Mouse (Mus musculus): ENCODE data around the gene Zfpm1. TPM values are rescaled to one million over a fixed set of nuclear protein-coding genes. Genes with fewer than 3 reads are reported as not detected.

Gene Zfpm1
- polyA plus RNA-seq, 1 experiment = 26.0 TPM

GRCm38 (mm10) chr8:122295389-122295788 lies 13.4 kb downstream of the Zfpm1 start:
- no peak for DNase-seq (ENCODE audit: extremely low spot score in 1 of 2, low spot score in 1 of 2)

GRCm38 (mm10) chr8:122296173-122297001 lies 14.4 kb downstream of the Zfpm1 start:
- peak in 1 of 2 experiments; percentile 30 for DNase-seq (ENCODE audit: extremely low spot score in 1 of 2, low spot score in 1 of 2)

- no peak for DNase-seq (ENCODE audit: extremely low spot score in 1 of 2, low spot score in 1 of 2)
Observed at GRCm38 (mm10) chr8:122299581-122300254, 17.8 kb downstream of the Zfpm1 start.

DNA sequence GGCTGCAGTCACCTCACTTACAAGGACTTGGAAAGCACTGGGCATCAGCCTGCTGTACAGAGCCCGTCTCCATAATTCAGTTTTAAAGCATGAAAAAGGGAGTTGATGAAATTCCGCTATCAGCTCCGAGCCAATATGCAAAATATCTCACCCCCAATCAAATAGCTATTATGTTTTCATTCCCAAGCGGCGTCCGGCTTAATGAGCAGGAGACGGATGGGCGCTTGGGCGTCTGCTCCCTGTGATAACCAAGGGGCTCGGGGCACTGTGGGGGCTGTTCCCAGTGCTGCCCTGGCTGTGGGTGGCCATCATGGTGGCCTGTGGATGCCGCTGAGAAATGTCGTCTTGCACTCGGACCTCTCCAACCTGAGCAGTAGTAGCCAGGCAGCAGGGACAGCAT lies 19.1 kb downstream of the Zfpm1 start:
- DNase-seq (ENCODE audit: extremely low spot score in 1 of 2, low spot score in 1 of 2) = no peak

GRCm38 (mm10) chr8:122301866-122302265 lies 19.9 kb downstream of the Zfpm1 start:
- no peak for DNase-seq (ENCODE audit: extremely low spot score in 1 of 2, low spot score in 1 of 2)

DNA sequence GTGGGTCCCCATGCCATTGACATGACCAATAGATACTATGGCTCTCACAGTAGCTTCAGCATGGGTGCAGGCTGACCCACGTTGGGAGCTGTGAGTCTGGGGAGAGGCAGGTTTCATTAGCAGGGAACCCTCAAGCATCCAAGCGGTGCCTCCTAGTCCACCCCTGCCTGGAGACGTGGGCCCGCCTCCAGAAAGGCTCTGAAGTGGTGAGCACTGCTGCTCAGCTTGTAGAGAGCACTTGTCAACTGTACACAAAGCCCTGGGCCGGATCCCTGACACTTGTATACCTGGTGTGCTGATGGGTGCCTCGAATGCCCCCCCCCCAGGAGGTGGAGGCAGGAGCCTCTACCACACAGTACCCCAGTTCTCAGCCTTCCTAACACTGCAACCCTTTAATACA lies 21.5 kb downstream of the Zfpm1 start:
- no peak for DNase-seq (ENCODE audit: extremely low spot score in 1 of 2, low spot score in 1 of 2)

DNA sequence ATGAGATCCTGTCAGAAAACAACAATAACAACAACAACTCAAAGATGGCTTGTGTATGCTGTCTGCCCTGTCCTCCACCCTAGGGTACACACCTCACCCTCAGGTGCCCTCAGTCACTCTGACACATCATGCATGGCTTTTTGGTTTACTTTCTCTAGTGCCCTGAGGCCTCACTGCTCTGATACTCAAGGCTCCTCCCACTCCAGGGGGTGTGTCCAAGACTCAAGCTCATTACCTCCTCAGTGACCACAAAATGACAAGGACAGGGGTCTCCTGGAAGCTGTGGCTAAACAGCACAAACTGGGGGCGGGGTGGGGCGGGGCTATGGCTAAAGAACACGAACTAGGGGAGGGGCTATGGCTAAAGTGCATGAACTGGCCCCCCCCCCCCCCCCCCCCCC lies 22.1 kb downstream of the Zfpm1 start:
- DNase-seq (ENCODE audit: extremely low spot score in 1 of 2, low spot score in 1 of 2) = no peak

- no peak for DNase-seq (ENCODE audit: extremely low spot score in 1 of 2, low spot score in 1 of 2)
Observed at GRCm38 (mm10) chr8:122306660-122307399, 24.9 kb downstream of the Zfpm1 start.

GRCm38 (mm10) chr8:122307836-122308235 lies 25.9 kb downstream of the Zfpm1 start:
- DNase-seq (ENCODE audit: extremely low spot score in 1 of 2, low spot score in 1 of 2) = no peak

DNA sequence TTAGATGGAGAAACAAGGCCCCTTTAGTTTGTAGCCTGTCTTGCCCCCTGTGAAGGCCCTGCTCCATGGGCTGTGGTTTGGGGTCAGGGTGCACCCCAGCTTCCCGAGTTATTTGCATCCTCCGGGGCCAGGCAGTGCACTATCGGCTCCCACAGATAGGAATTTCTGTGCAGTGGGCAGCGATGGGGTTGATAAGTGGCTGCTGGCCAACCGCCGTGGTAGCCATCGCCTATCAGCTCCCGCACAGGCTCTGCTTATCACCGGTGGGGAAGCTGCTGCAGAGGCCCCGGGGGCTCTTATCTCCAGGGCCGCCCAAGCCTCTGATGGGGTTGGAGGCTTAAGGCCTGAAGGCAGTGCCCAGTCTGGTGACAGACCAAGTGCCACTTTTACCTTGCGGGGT lies 27.3 kb downstream of the Zfpm1 start:
- no peak for DNase-seq (ENCODE audit: extremely low spot score in 1 of 2, low spot score in 1 of 2)

DNA sequence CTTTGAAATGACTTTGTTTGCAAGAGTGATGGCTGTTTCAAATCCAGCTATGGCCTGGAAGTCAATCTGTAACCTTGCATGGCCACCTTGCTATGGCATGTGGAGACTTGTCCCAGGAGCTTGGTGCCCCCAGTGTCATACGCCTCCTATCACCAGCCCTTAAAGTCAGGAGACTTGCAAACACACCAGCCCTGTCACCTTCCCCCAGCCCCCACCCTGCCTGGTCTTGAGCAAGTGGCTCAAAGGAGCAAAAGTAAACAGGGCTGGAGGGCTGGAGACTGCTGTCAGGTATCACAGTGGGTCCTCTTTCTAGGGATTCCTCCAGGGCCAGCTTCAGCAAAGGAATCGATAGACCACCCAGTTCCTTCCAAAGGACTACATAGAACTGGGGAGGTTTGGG lies 29.2 kb downstream of the Zfpm1 start:
- DNase-seq (ENCODE audit: extremely low spot score in 1 of 2, low spot score in 1 of 2) = no peak

GRCm38 (mm10) chr8:122312553-122312952 lies 30.6 kb downstream of the Zfpm1 start:
- DNase-seq (ENCODE audit: extremely low spot score in 1 of 2, low spot score in 1 of 2) = no peak

DNA sequence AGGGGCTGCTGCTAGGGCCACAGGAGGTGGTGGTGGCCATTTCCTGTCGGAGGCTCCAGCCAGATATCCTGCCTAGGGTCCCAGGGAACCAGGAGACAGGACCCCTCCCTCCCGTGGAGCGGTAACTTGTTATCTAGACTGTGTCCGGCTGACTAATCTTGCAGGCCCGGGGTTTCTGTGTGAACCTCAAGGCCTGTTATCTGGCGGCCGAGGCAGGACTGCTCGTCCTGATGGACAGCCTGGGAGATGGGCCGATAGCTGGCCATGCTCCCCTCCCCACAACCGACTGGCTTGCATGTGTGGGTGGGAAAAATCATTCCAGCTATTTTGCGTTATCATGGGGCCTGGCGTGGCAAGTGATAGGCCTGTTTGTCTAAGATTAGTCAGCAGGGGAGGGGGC lies 31.4 kb downstream of the Zfpm1 start:
- DNase-seq (ENCODE audit: extremely low spot score in 1 of 2, low spot score in 1 of 2) = no peak

DNA sequence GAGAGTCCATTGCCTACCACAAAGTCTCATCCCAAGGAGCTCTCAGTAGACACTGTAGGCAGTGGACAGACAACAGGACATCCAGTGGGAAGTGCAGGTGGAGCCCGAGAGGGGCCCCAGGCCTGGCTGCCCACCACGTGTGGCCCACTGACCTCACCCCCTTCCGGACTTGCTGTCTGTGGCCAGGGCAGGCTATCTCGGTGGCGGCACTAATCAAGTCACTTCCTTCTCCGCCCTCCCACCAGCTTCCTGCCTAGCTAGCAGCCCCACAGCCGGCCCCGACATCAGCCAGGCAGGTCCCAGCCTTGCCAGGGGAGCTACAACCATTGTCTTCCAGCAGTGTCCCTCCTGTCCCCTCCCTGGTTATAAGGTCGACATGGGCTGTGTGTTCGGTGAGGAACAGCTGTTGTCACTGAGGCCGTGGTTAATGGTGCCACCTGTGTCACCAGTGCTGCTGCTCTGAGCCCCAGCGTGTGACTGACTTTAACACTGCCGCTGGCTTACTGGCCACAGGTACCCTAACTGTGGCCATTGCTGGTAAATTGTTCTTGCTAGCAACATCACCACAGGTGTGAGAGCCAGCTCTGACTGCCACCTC lies 33.1 kb downstream of the Zfpm1 start:
- DNase-seq (ENCODE audit: extremely low spot score in 1 of 2, low spot score in 1 of 2) = no peak

DNA sequence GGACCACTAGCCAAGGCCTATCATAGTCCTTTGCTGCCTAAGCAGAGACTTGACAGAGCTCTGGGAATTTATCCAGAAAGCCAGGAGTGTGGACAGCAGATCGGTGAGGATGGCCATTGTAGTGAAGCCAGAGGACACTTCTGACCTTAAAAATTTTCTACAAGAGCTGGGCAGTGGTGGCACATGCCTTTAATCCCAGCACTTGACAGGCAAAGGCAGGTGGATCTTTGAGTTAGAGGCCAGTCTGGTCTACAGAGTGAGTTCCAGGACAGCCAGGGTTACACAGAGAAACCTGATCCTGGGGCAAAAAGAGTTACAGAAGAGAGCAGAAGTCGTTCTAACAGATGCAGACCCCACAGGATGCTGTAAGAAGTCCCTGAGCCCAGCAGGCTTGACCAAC lies 34.5 kb downstream of the Zfpm1 start:
- DNase-seq (ENCODE audit: extremely low spot score in 1 of 2, low spot score in 1 of 2) = no peak

DNA sequence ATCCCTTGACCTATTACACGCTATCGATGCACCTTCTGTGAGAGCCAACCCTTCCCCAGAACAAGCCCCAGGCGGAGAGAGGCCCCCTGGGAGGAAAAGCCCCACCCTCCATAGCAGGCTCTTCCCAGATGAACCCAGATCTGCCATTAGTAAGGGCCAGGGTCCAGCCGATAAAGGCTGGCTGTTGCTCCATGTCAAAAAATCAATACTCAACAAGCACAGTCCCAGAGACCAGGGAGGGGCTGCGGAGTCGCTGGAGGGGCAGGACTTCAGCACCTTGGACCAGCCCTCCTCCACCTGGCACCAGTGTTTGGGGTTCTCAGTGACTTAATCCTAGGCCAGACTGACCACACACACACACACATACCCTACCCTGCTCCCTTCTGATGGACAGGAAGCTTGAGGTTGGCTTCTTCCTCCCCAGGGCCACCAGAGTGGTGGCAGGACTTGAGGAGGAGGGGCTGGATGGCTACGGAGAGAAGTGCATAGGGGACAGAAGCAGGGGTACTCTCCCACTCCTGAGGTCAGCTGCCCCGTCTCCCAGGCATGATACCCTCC lies 36.1 kb downstream of the Zfpm1 start:
- no peak for DNase-seq (ENCODE audit: extremely low spot score in 1 of 2, low spot score in 1 of 2)

GRCm38 (mm10) chr8:122319045-122319707 lies 37.2 kb downstream of the Zfpm1 start:
- no peak for DNase-seq (ENCODE audit: extremely low spot score in 1 of 2, low spot score in 1 of 2)

- no peak for DNase-seq (ENCODE audit: extremely low spot score in 1 of 2, low spot score in 1 of 2)
Observed at GRCm38 (mm10) chr8:122319708-122320075, 37.8 kb downstream of the Zfpm1 start.

- no peak for DNase-seq (ENCODE audit: extremely low spot score in 1 of 2, low spot score in 1 of 2)
Observed at GRCm38 (mm10) chr8:122320541-122320940, 38.6 kb downstream of the Zfpm1 start.

GRCm38 (mm10) chr8:122321455-122321921 lies 39.5 kb downstream of the Zfpm1 start:
- DNase-seq (ENCODE audit: extremely low spot score in 1 of 2, low spot score in 1 of 2) = no peak
